Mouse (Mus musculus): Measurements from ENCODE around the gene Tmem30c.
"Not testable (repeated sequence)": the region's sequence is repeated elsewhere in the genome, so short reads cannot be mapped to it uniquely, and the experiment has no call there.

Tmem30c gene

GRCm38 (mm10) chr16:57231937-57232310 lies 60.7 kb downstream of the Tmem30c start:
- not testable (repeated sequence) for ATAC-seq (ENCODE audit: low TSS enrichment)

DNA sequence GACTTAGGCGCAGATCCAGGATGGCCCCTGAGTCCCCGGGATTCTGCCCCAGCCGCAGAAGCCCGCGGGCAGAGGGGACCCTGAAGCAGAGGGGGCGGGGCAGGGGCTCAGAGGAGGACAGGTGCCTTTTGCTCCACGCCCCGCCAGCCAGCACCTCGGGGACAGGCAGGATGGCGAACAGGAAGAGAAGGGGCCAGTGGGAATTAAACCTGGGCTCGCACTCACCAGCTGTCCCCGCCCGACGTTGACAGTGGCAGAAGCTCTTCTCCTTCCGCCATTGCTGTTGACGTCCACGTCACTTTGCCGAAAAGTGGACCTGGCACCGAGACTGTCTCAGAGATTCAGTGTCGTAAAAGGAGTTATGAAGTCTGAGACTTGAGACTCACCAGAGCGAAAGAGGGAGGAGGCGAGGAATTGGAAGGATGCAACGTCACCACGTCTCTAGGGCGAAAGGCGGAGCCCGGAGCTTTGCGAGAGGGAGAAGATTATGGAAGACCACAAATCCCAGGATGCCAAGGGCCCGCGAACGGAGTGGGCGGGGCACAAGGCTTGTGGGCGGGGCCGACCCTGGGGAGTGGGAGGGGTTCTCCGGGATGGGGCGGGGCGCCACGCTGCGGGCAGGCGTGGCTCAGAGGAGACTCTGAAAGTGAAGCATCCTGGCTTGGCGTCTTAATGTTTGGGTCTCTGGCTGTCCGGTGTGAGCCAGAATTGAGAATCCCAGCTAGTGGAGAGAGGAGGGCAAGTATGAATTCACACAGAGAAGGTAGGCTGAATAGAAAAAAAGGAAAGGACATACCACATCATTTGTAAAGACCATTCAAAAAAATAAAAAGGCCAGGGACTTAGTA lies 61.4 kb downstream of the Tmem30c start, which contains the start of gene Tbc1d23:
TSS of gene Tbc1d23 (minus strand) at position 416 of the 848 bp plus-strand sequence.
- ATAC-seq (ENCODE audit: low TSS enrichment), result peak; percentile 100

DNA sequence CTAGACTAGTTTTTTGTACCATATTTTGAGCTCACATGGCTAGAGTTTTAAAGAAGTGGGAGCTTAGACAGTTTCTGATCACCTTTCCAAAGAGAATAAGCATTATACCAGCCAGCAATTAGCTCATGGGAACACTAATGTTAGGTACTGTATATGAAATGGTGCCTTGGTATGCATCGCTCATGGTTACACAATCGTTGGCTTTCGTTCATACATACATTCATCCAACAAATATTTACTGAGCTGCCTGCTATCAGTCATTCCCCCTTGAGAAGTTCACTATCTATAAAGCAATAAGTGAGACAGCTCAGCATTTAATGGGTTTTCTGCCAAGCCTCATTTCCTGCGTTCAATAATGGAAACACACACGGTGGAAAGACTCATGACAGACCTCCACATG lies 66.2 kb downstream of the Tmem30c start:
- no peak for ATAC-seq (ENCODE audit: low TSS enrichment)

GRCm38 (mm10) chr16:57220361-57220760 lies 72.3 kb downstream of the Tmem30c start:
- ATAC-seq (ENCODE audit: low TSS enrichment), result no peak
